Mouse (Mus musculus) MEL (cell line): ENCODE data around the gene Depdc5. TPM values are rescaled to one million over a fixed set of nuclear protein-coding genes. Genes with fewer than 3 reads are reported as not detected.

ENCODE experiments used
- DNase-seq: peaks from one replicate; pipeline ENCODE4 v3.0.0; 2011; ENCODE audit warnings: low read depth, low spot score
- H3K27ac ChIP-seq: 2 replicates; pipeline ENCODE4 v1.5.1; 2012; ENCODE audit warnings: low read depth, mild to moderate bottlenecking, control low read depth, low read length, moderate library complexity; ENCODE audit not compliant: control insufficient read depth
- H3K27me3 ChIP-seq, 2 experiments: fragments of 150-350 bp in 1 of 2; sonication (generic) in 1 of 2; 2 replicates each; pipeline ENCODE4 v1.6.1; 2012; ENCODE audit warnings: low read length in 2 of 2, mild to moderate bottlenecking in 2 of 2, improper control_type of control experiment in 1 of 2, moderate library complexity in 1 of 2; ENCODE audit not compliant: insufficient read depth in 2 of 2, control insufficient read depth in 1 of 2
- H3K36me3 ChIP-seq, 2 experiments: 2 replicates each; pipeline ENCODE4 v1.6.1; 2012 to 2014; ENCODE audit warnings: low read length in 2 of 2, improper control_type of control experiment in 1 of 2, inconsistent platforms in 1 of 2, mild to moderate bottlenecking in 1 of 2; ENCODE audit not compliant: insufficient read depth in 2 of 2, control insufficient read depth in 1 of 2
- H3K4me1 ChIP-seq, 2 experiments: fragments of 150-350 bp in 1 of 2; sonication (generic) in 1 of 2; 2 replicates each; pipeline ENCODE4 v1.6.1; 2012; ENCODE audit warnings: low read length in 2 of 2, improper control_type of control experiment in 1 of 2, mild to moderate bottlenecking in 1 of 2; ENCODE audit not compliant: insufficient read depth in 2 of 2, control insufficient read depth in 1 of 2
- H3K4me3 ChIP-seq, 2 experiments: fragments of 150-350 bp in 1 of 2; sonication (generic) in 1 of 2; 2 replicates each; pipeline ENCODE4 v1.5.1; 2012; ENCODE audit warnings: low read depth in 2 of 2, low read length in 2 of 2, mild to moderate bottlenecking in 2 of 2, moderate library complexity in 2 of 2, control low read depth in 1 of 2, improper control_type of control experiment in 1 of 2; ENCODE audit not compliant: control insufficient read depth in 1 of 2, insufficient read depth in 1 of 2
- H3K79me2 ChIP-seq: 2 replicates; pipeline ENCODE4 v1.6.1; 2012; ENCODE audit warnings: mild to moderate bottlenecking, low read length, moderate library complexity; ENCODE audit not compliant: control insufficient read depth, poor library complexity, insufficient read depth
- H3K9ac ChIP-seq: 2 replicates; pipeline ENCODE4 v1.6.1; 2012; ENCODE audit warnings: low read depth, mild to moderate bottlenecking, control low read depth, low read length, moderate library complexity; ENCODE audit not compliant: control insufficient read depth, poor library complexity, severe bottlenecking
- H3K9me3 ChIP-seq: fragments of 150-350 bp; sonication (generic); replicated peaks from 2 replicates; pipeline ENCODE4 v1.6.1; 2012; ENCODE audit warnings: mild to moderate bottlenecking, low read length, improper control_type of control experiment, moderate library complexity; ENCODE audit not compliant: insufficient read depth
- BHLHE40 ChIP-seq: IDR thresholded peaks from 2 replicates; pipeline ENCODE4 v1.6.1; 2012; ENCODE audit warnings: low read depth, mild to moderate bottlenecking, inconsistent platforms, low read length, improper control_type of control experiment, borderline replicate concordance
- CTCF ChIP-seq, 3 experiments: IDR thresholded peaks in 2 of 3; conservative IDR thresholded peaks in 1 of 3; 2 replicates each; pipeline ENCODE4 v1.5.1; 2011 to 2012; ENCODE audit warnings: low read length in 3 of 3, low read depth in 2 of 3, mild to moderate bottlenecking in 2 of 3, improper control_type of control experiment in 1 of 3, inconsistent platforms in 1 of 3, mixed read lengths in 1 of 3, moderate library complexity in 1 of 3; ENCODE audit not compliant: control insufficient read depth in 1 of 3, insufficient read depth in 1 of 3, poor library complexity in 1 of 3, severe bottlenecking in 1 of 3
- E2F4 ChIP-seq: IDR thresholded peaks from 2 replicates; pipeline ENCODE4 v1.6.1; 2011; ENCODE audit warnings: low read depth, low read length, improper control_type of control experiment, borderline replicate concordance
- EP300 ChIP-seq, 2 experiments: IDR thresholded peaks; 2 replicates each; pipeline ENCODE4 v1.6.1; 2011; ENCODE audit warnings: improper control_type of control experiment in 2 of 2, low read length in 2 of 2, low read depth in 1 of 2, mild to moderate bottlenecking in 1 of 2
- ETS1 ChIP-seq: IDR thresholded peaks from 2 replicates; pipeline ENCODE4 v1.6.1; 2012; ENCODE audit warnings: low read depth, mild to moderate bottlenecking, inconsistent platforms, low read length, improper control_type of control experiment, moderate library complexity
- GABPA ChIP-seq: IDR thresholded peaks from 2 replicates; pipeline ENCODE4 v1.6.1; 2012; ENCODE audit warnings: low read depth, mild to moderate bottlenecking, inconsistent platforms, low read length, improper control_type of control experiment, moderate library complexity
- GATA1 ChIP-seq: IDR thresholded peaks from 2 replicates; pipeline ENCODE4 v1.6.1; 2011; ENCODE audit warnings: low read depth, low read length, improper control_type of control experiment
- HCFC1 ChIP-seq: IDR thresholded peaks from 2 replicates; pipeline ENCODE4 v1.6.1; 2012; ENCODE audit warnings: low read depth, mild to moderate bottlenecking, inconsistent platforms, low read length, improper control_type of control experiment, moderate library complexity
- KAT2A ChIP-seq: conservative IDR thresholded peaks from 2 replicates; pipeline ENCODE4 v1.6.1; 2012; ENCODE audit warnings: low read depth, low read length, improper control_type of control experiment, inconsistent platforms
- MAFK ChIP-seq: IDR thresholded peaks from 2 replicates; pipeline ENCODE4 v1.6.1; 2011; ENCODE audit warnings: low read depth, mild to moderate bottlenecking, low read length, improper control_type of control experiment, borderline replicate concordance
- MAX ChIP-seq: IDR thresholded peaks from 2 replicates; pipeline ENCODE4 v1.6.1; 2011; ENCODE audit warnings: low read length, improper control_type of control experiment
- MXI1 ChIP-seq: IDR thresholded peaks from 2 replicates; pipeline ENCODE4 v1.6.1; 2011; ENCODE audit warnings: mild to moderate bottlenecking, low read depth, low read length, improper control_type of control experiment
- MYB ChIP-seq: IDR thresholded peaks from 2 replicates; pipeline ENCODE4 v1.6.1; 2011; ENCODE audit warnings: mild to moderate bottlenecking, low read depth, low read length, improper control_type of control experiment
- MYC ChIP-seq: IDR thresholded peaks from 2 replicates; pipeline ENCODE4 v1.6.1; 2011; ENCODE audit warnings: low read depth, mild to moderate bottlenecking, low read length, improper control_type of control experiment, moderate library complexity
- NELFE ChIP-seq: IDR thresholded peaks from 2 replicates; pipeline ENCODE4 v1.6.1; 2011; ENCODE audit warnings: low read depth, low read length, improper control_type of control experiment
- POLR2A ChIP-seq, 2 experiments: IDR thresholded peaks; 2 replicates each; pipeline ENCODE4 v1.6.1; 2011 to 2012; ENCODE audit warnings: low read length in 2 of 2, mild to moderate bottlenecking in 2 of 2, control low read depth in 1 of 2, improper control_type of control experiment in 1 of 2, low read depth in 1 of 2, moderate library complexity in 1 of 2; ENCODE audit not compliant: control insufficient read depth in 1 of 2, insufficient read depth in 1 of 2, poor library complexity in 1 of 2
- RAD21 ChIP-seq: IDR thresholded peaks from 2 replicates; pipeline ENCODE4 v1.6.1; 2011; ENCODE audit warnings: mild to moderate bottlenecking, low read depth, low read length, improper control_type of control experiment
- RCOR1 ChIP-seq: IDR thresholded peaks from 2 replicates; pipeline ENCODE4 v1.6.1; 2012; ENCODE audit warnings: low read depth, mild to moderate bottlenecking, inconsistent platforms, low read length, improper control_type of control experiment
- SIN3A ChIP-seq: IDR thresholded peaks from 2 replicates; pipeline ENCODE4 v1.6.1; 2012; ENCODE audit warnings: low read length, improper control_type of control experiment, inconsistent platforms
- SMC3 ChIP-seq: IDR thresholded peaks from 2 replicates; pipeline ENCODE4 v1.6.1; 2011; ENCODE audit warnings: low read depth, low read length, improper control_type of control experiment
- TBP ChIP-seq: IDR thresholded peaks from 2 replicates; pipeline ENCODE4 v1.8.0; 2011; ENCODE audit warnings: low read depth, low read length, improper control_type of control experiment
- USF1 ChIP-seq: IDR thresholded peaks from 2 replicates; pipeline ENCODE4 v1.6.1; 2014; ENCODE audit warnings: low read depth, mild to moderate bottlenecking, inconsistent platforms, low read length, improper control_type of control experiment, moderate library complexity
- USF2 ChIP-seq, 2 experiments: IDR thresholded peaks; 2 replicates each; pipeline ENCODE4 v1.6.1; 2011 to 2012; ENCODE audit warnings: improper control_type of control experiment in 2 of 2, low read length in 2 of 2, borderline replicate concordance in 1 of 2, inconsistent platforms in 1 of 2, low read depth in 1 of 2, mild to moderate bottlenecking in 1 of 2; ENCODE audit not compliant: insufficient read depth in 1 of 2
- ZC3H11A ChIP-seq: IDR thresholded peaks from 2 replicates; pipeline ENCODE4 v1.6.1; 2012; ENCODE audit warnings: low read depth, mild to moderate bottlenecking, inconsistent platforms, low read length, improper control_type of control experiment
- ZKSCAN1 ChIP-seq: IDR thresholded peaks from 2 replicates; pipeline ENCODE4 v1.6.1; 2012; ENCODE audit warnings: low read depth, mild to moderate bottlenecking, inconsistent platforms, low read length, improper control_type of control experiment, moderate library complexity
- polyA plus RNA-seq, 2 experiments: library from polyadenylated mRNA; stranded (reverse) in 1 of 2; unstranded in 1 of 2; fragments of >175 nt in 1 of 2; fragments of >200 nt in 1 of 2; gene quantifications; 2 replicates each; pipeline versions ENCODE4 v1.2.1 to v1.2.4; 2012; ENCODE audit warnings: low replicate concordance in 2 of 2, low read depth in 1 of 2; ENCODE audit not compliant: insufficient read length in 2 of 2, insufficient read depth in 1 of 2, missing spikeins in 1 of 2
- total RNA-seq: library from RNA; depleted of rRNA; stranded (reverse); fragments of 300-350 nt; gene quantifications from 2 replicates; pipeline ENCODE4 v1.2.3, GENCODE M21; 2012

Depdc5 gene
- total and polyA plus RNA-seq, 3 experiments: 20.3 to 23.9 TPM; not detected in 1

- no peak overlapping the region for H3K27ac ChIP-seq
- no peak overlapping the region for H3K9ac ChIP-seq
- H3K9me3 ChIP-seq: no peaks in the 10 kb centered on the region
- peaks cover 5 to 35% of the 10 kb centered on the region in 2 experiments for H3K4me1 ChIP-seq
- H3K4me3 ChIP-seq: no peak overlapping the region
- no peaks in the 10 kb centered on the region for H3K27me3 ChIP-seq
- TF ChIP-seq SMC3 (no peak), ETS1 (no peak), EP300 (IDR thresholded peaks at IDR 0.05; ENCODE audit: low read depth in 1 of 2, low read length in 2 of 2) (no peak), KAT2A (no peak), MAX (no peak), USF1 (no peak), USF2 (IDR thresholded peaks at IDR 0.05; ENCODE audit: borderline replicate concordance in 1 of 2, insufficient read depth in 1 of 2, low read depth in 1 of 2, low read length in 2 of 2) (no peak), HCFC1 (no peak), MYB (no peak), POLR2A (IDR thresholded peaks at IDR 0.05; ENCODE audit: control insufficient read depth in 1 of 2, insufficient read depth in 1 of 2, low read depth in 1 of 2, low read length in 2 of 2, poor library complexity in 1 of 2) (no peak), SIN3A (no peak), NELFE (no peak), ZKSCAN1 (no peak), MAFK (no peak), E2F4 (no peak)
- TF ChIP-seq, all 39 proteins: peak for 0
- H3K79me2 ChIP-seq: no peaks in the 10 kb centered on the region
- peaks cover 0 to 18% of the 10 kb centered on the region in 2 experiments; a peak in 2 of 4 replicates for H3K36me3 ChIP-seq
- DNase-seq: no peak
Measured at GRCm38 (mm10) chr5:33034916-33035315, 171.4 kb downstream of the Depdc5 start.

- DNase-seq: peak; percentile 42
- peak overlapping the region; percentile 64 to 70 for H3K4me3 ChIP-seq
- H3K27me3 ChIP-seq: no peaks in the 10 kb centered on the region
- TF ChIP-seq EP300 (IDR thresholded peaks at IDR 0.05; ENCODE audit: low read depth in 1 of 2, low read length in 2 of 2) (peak in 1 of 2 experiments; percentile 34; a peak in 1 of 4 replicates), RCOR1 (peak; percentile 87), MYC (peak; percentile 94), ZKSCAN1 (0 out of 2 replicates have a peak, but pooled peaks have one; percentile 43), GATA1 (peak; percentile 49), MAX (peak; percentile 67), MXI1 (peak; percentile 59), GABPA (no peak), MAFK (0 out of 2 replicates have a peak, but pooled peaks have one; percentile 51), SIN3A (peak; percentile 42; the same call in 1 of the 2 replicates), RAD21 (no peak), CTCF (IDR thresholded peaks at IDR 0.05 in 2 of 3, conservative IDR thresholded peaks at IDR 0.05 in 1 of 3; ENCODE audit: control insufficient read depth in 1 of 3, insufficient read depth in 1 of 3, low read depth in 2 of 3, low read length in 3 of 3, poor library complexity in 1 of 3, severe bottlenecking in 1 of 3) (peak in 2 of 3 experiments; percentile 17 to 27; a peak in 3 of 6 replicates), ZC3H11A (no peak), ETS1 (no peak), BHLHE40 (0 out of 2 replicates have a peak, but pooled peaks have one; percentile 24), TBP (no peak; the same call in 1 of the 2 replicates), USF2 (IDR thresholded peaks at IDR 0.05; ENCODE audit: borderline replicate concordance in 1 of 2, insufficient read depth in 1 of 2, low read depth in 1 of 2, low read length in 2 of 2) (no peak)
- H3K79me2 ChIP-seq: no peaks in the 10 kb centered on the region
- H3K9ac ChIP-seq: peak overlapping the region; percentile 65
- H3K27ac ChIP-seq: no peak overlapping the region
- H3K9me3 ChIP-seq: no peaks in the 10 kb centered on the region
- H3K36me3 ChIP-seq: peaks cover 0 to 6% of the 10 kb centered on the region in 2 experiments; a peak in 2 of 4 replicates
- peaks cover 0 to 13% of the 10 kb centered on the region in 2 experiments; a peak in 1 of 4 replicates for H3K4me1 ChIP-seq
Measured at GRCm38 (mm10) chr5:33038656-33039509, 175.4 kb downstream of the Depdc5 start.
